Mouse (Mus musculus) midbrain, embryonic 15.5 days (tissue): Measurements from ENCODE around the gene Efnb3. TPM values are rescaled to one million over a fixed set of nuclear protein-coding genes. Genes with fewer than 3 reads are reported as not detected.

Experiments used
- ATAC-seq: fragments of 200-750 bp; cut with Nextera tagmentation; replicated peaks from 2 replicates; pipeline ENCODE4 v1.8.0; 2017; ENCODE audit warnings: moderate TSS enrichment
- H3K27ac ChIP-seq: fragments of 300-500 bp; sonication (generic); 2 replicates; pipeline ENCODE4 v1.5.1; 2015; ENCODE audit warnings: mild to moderate bottlenecking, inconsistent platforms
- H3K27me3 ChIP-seq: fragments of 300-500 bp; sonication (generic); replicated peaks from 2 replicates; pipeline ENCODE4 v1.6.1; 2015; ENCODE audit warnings: inconsistent platforms
- H3K36me3 ChIP-seq: fragments of 300-500 bp; sonication (generic); replicated peaks from 2 replicates; pipeline ENCODE4 v1.6.1; 2015; ENCODE audit warnings: inconsistent platforms
- H3K4me1 ChIP-seq: fragments of 300-500 bp; sonication (generic); 2 replicates; pipeline ENCODE4 v1.6.1; 2015; ENCODE audit warnings: inconsistent platforms
- H3K4me2 ChIP-seq: fragments of 300-500 bp; sonication (generic); 2 replicates; pipeline ENCODE4 v1.6.1; 2015; ENCODE audit warnings: inconsistent platforms, mild to moderate bottlenecking, moderate library complexity
- H3K4me3 ChIP-seq: fragments of 300-500 bp; sonication (generic); 2 replicates; pipeline ENCODE4 v1.5.1; 2015; ENCODE audit warnings: mild to moderate bottlenecking, inconsistent platforms
- H3K9ac ChIP-seq: fragments of 300-500 bp; sonication (generic); 2 replicates; pipeline ENCODE4 v1.6.1; 2015; ENCODE audit warnings: mild to moderate bottlenecking, inconsistent platforms
- H3K9me3 ChIP-seq: fragments of 300-500 bp; sonication (generic); 2 replicates; pipeline ENCODE4 v1.6.1; 2016; ENCODE audit warnings: inconsistent platforms
- WGBS: fragments of 180-500 bp; shearing (Covaris S2); methylation state at CpG from one replicate; pipeline ENCODE4 v1.1.7; 2015; ENCODE audit warnings: mixed read lengths; 5-methylcytosine and 5-hydroxymethylcytosine counted together
- polyA plus RNA-seq: library from polyadenylated mRNA; unstranded; fragments of >200 nt; fragmentation: Nextera tagmentation; extraction: Ambion mirVana; gene quantifications from 2 replicates; pipeline ENCODE4 v1.2.1, GENCODE M21; 2015

The Efnb3 gene
- polyA plus RNA-seq: 178 and 188 TPM in 2 replicates

DNA sequence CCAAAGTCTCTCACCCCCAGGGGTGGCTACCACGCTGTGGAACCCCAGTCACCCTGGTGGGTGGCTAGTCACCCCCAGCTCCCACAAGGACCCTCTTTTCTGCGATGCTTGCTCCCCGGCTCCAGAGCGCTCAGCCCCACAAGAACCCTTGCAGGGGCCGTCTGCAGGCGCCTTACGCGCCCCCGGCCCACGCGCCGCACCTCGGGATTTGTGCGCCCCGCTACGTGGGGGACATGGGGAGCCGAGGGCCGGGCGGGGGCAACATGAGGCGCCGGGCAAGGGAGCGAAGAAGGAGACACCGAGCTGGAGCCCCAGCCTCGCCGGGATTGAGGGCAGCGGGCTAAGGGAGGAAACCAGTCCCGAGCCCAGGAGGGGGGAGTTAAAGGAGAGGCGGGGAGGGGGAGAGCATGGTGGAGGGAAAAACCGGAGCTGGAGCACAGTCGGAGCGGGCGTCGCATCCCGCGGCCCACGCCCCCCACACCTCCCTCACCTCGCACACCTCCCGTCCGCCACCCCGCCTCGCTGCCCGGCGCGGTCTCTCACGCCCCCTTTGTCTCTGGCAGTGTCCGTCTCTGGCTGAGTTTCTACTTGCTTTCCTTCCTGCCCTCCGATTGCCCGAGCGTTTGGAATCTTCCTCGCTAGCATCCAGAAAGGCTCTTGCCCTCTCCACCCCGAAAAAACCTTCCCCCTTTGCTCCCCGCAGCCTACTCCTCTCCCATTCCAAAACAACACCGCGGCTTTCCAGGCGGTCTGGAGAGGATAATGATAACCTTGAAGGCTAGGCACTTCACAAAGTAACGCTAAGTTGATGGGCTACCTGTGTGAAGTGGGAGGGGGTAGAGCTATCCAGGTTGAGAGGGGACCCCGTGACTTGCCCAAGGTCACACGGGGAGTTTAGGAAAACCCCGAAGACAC is at the start of gene Efnb3:
Gene Efnb3, minus strand, starts transcription at position 355 of the 915 bp plus-strand sequence.
- H3K4me3 ChIP-seq: peak within 1 kb of the TSS; percentile 74
- peak within 1 kb of the TSS; percentile 84 for H3K27ac ChIP-seq
- no peaks in the 10 kb centered on the region for H3K27me3 ChIP-seq
- peaks cover 64% of the 10 kb centered on the region for H3K4me1 ChIP-seq
- H3K4me2 ChIP-seq: peak within 1 kb of the TSS; percentile 92
- WGBS: under 1% methylated on average over 58 of the region's 59 CpGs
- H3K36me3 ChIP-seq: no peaks in the 10 kb centered on the region; the same call in 1 of the 2 replicates
- peak; percentile 65 for ATAC-seq
- H3K9ac ChIP-seq: peak within 1 kb of the TSS; percentile 90
- H3K9me3 ChIP-seq: no peaks in the 10 kb centered on the region

DNA sequence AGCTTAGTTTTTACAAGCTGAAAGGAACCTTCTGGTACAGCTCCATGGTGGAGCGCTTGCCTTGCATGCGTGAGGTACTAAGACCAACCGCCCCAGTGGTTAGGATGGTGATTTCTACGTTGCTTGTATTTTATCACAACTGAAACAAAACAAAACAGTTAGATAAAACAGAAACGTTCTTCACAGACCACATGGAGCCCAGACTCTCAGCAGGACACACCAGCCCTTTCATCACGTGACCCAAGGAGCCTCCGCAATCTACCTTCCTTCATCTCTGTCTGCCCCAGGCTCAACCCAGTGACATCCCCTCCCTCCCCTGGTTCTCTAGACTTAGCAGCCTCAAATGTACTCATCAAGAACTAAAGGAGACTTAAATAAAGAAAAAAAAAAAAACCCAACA is 49.4 kb upstream of the Efnb3 start:
- ATAC-seq: no peak
- Histone ChIP-seq H3K4me3 (no peak overlapping the region), H3K9me3 (no peaks in the 10 kb centered on the region), H3K4me2 (no peak overlapping the region), H3K36me3 (no peaks in the 10 kb centered on the region), H3K9ac (no peak overlapping the region), H3K27me3 (no peaks in the 10 kb centered on the region), H3K4me1 (peaks cover 10% of the 10 kb centered on the region), H3K27ac (no peak overlapping the region)
- WGBS: 68% methylated on average over 7 of the region's 7 CpGs

DNA sequence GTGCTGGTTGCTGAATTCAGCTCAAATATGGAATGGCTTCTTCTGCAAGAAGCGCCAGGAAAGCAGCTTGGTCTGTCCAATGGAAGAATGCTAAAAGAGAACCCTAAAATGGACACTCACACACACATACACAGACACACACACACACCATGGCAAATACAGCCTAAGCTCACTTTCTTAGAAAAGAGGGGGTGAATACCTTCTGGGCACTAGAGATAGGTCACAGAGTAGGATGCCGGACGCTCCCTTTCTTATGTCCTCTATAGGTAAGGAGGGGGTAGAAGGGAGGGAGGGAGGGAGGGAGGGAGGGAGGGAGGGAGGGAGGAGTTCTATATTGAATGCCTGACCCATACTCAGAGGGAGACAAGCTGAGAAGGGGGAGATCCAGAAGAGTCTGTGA is 48.5 kb upstream of the Efnb3 start:
- no peak overlapping the region for H3K4me2 ChIP-seq
- no peak overlapping the region for H3K27ac ChIP-seq
- H3K9me3 ChIP-seq: no peaks in the 10 kb centered on the region
- ATAC-seq: no peak
- H3K9ac ChIP-seq: no peak overlapping the region
- H3K4me3 ChIP-seq: no peak overlapping the region
- WGBS: 87% methylated on average over 3 of the region's 3 CpGs
- H3K27me3 ChIP-seq: no peaks in the 10 kb centered on the region
- H3K4me1 ChIP-seq: peaks cover 19% of the 10 kb centered on the region
- no peaks in the 10 kb centered on the region for H3K36me3 ChIP-seq

DNA sequence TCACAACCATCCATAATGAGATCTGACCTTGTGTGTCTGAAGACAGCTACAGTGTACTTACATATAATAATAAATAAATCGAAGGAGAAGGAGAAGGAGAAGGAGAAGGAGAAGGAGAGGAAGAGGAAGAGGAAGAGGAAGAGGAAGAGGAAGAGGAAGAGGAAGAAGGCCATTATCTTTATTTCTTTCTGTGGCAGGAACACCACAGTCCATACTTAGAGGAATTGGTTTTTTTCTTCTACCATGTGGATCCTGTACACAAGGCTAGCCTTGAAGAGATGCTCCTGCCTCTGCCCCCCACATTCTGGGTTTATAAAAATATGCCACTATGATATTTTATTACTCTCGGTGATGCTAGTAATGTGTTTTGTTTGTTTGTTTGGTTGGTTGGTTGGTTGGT is 46.8 kb upstream of the Efnb3 start:
- Histone ChIP-seq H3K4me2 (no peak overlapping the region), H3K27me3 (no peaks in the 10 kb centered on the region), H3K4me1 (peaks cover 23% of the 10 kb centered on the region), H3K9ac (no peak overlapping the region), H3K4me3 (no peak overlapping the region), H3K36me3 (no peaks in the 10 kb centered on the region), H3K27ac (no peak overlapping the region), H3K9me3 (no peaks in the 10 kb centered on the region)
- ATAC-seq: no peak
- 87% methylated on average over 2 of the region's 2 CpGs for WGBS

DNA sequence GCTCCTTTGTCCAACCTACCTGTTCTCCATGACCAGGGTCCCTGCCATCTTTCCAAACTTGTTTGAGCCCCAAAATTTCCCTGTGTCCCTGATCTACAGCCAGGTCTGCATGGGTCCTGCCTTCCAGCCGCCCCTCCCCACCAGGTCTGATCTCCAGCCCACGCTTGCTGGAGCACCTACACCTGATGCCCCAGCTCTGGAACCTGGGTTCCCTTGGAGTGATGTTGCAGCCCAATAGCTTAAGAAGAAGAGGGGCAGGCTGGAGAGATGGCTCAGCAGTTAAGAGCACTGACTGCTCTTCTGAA is 46.4 kb upstream of the Efnb3 start:
- ATAC-seq: no peak
- 65% methylated on average over 2 of the region's 2 CpGs for WGBS
- H3K4me1 ChIP-seq: peaks cover 23% of the 10 kb centered on the region
- H3K4me2 ChIP-seq: peak overlapping the region; percentile 90
- H3K9ac ChIP-seq: no peak overlapping the region
- peak overlapping the region; percentile 79 for H3K4me3 ChIP-seq
- peaks cover 3% of the 10 kb centered on the region; the same call in 1 of the 2 replicates for H3K36me3 ChIP-seq
- H3K27me3 ChIP-seq: no peaks in the 10 kb centered on the region
- H3K27ac ChIP-seq: peak overlapping the region; percentile 81
- no peaks in the 10 kb centered on the region for H3K9me3 ChIP-seq

DNA sequence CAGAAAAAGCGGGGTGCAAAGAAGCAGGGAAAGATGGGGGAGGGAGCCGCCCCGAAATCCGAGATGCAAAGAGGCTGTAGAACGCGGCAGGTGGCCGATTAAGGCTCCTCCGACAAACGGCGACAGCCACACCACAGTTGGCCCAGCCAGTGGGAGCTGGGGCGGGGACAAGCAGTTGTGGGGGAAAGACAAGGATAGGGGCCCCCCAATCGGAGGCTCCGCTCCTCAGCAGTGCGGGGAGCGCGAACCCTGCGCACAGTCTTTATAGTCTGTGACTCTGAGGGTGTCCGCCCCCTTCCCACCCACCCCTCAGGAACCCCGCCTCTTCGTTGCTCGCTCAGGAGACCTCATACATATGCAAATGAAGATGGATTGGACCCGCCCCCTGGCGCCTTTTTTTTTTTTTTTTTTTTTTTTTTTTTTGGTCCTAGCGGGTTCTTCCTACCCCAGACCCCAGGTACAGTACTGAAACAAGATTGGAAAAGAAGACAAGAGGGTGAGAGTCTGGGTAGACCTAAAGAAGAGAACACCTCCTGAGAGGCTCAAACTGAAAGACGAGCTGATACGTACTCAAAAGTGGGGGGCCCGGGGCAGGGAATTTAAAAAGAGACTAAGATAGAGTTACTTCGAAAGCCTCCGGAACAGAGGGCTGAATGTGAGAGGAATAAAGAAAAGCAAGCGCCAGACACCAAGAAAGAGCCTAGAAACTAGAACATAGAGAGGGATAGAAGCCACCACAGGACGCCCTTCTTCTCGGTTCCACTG is 45.9 kb upstream of the Efnb3 start, which contains the start of gene Atp1b2:
Gene Atp1b2, minus strand, starts transcription at position 217 of the 765 bp plus-strand sequence.
- peaks cover 8% of the 10 kb centered on the region; the same call in 1 of the 2 replicates for H3K36me3 ChIP-seq
- WGBS: 2% methylated on average over 32 of the region's 32 CpGs
- peak within 1 kb of the TSS; percentile 90 for H3K4me2 ChIP-seq
- peak; percentile 93 for ATAC-seq
- H3K9ac ChIP-seq: peak within 1 kb of the TSS; percentile 75
- H3K27me3 ChIP-seq: no peaks in the 10 kb centered on the region
- no peaks in the 10 kb centered on the region for H3K9me3 ChIP-seq
- H3K27ac ChIP-seq: peak within 1 kb of the TSS; percentile 81
- peaks cover 23% of the 10 kb centered on the region for H3K4me1 ChIP-seq
- peak within 1 kb of the TSS; percentile 79 for H3K4me3 ChIP-seq

DNA sequence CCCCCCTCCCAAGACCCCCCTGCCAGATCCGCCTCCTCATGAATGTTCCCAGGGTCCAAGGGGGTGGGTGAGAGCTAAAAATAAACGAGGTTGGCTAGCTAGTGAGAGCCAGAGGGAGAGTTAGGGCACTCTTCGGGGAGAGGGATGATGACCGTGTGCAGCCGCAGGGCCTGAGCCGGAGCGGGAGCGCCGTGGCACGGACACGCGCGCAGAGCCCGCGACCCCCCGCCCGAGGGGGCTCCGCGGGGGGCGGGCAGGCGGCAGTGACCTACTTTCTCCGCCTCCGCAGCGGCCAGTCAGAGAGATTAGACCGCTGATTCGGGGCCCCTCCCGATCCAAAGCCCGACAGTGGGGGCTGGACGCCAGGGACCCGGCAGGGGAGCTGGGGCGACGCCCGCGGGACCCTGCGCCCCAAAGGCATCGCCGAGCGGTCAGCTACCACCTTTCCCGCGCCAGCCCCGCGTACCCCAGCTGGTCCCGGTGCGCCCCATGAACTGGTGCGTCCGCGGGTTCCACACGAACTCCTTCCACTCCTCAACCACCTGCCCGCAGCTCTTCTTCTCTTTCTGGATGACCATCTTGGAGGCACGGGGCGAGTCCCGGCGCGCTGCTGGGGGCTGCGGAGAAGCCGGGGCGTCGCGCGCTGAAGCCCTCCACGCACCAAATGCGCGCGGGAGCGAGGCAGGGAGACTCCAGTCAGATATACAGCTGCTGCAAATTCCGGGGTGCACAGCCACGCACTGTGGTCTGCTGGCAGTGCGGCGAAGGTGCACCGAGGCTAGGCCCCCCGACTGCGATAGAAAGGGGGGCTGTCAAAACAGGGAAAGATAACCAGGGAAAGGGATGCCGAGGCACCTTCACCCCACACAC is 45.0 kb upstream of the Efnb3 start:
- WGBS: under 1% methylated on average over 73 of the region's 73 CpGs
- H3K9me3 ChIP-seq: no peaks in the 10 kb centered on the region

DNA sequence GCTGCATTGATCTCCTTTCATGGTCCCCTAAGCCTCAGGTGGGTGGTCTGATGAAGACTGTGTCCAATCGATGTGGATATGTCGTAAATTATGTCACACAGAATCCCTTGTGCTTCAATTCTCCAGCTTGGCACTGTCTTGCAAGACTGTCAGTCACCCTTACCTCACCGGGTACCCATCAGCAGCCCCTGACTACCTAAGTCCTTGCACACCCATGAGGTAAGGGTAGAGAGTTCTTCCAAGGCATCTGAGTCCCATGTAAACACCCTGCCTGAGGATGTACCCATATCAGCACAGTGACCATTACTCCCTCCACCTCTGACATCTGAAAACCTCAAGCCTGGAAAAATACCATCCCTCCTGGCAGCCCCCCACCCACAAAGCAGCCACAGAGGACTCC is 44.3 kb upstream of the Efnb3 start:
- Histone ChIP-seq H3K36me3 (peaks cover 10% of the 10 kb centered on the region; the same call in 1 of the 2 replicates), H3K4me2 (peak overlapping the region; percentile 90), H3K4me1 (peaks cover 37% of the 10 kb centered on the region), H3K4me3 (peak overlapping the region; percentile 79), H3K27ac (peak overlapping the region; percentile 81), H3K9me3 (no peaks in the 10 kb centered on the region), H3K27me3 (no peaks in the 10 kb centered on the region), H3K9ac (peak overlapping the region; percentile 75)
- ATAC-seq: peak; percentile 53
- 46% methylated on average over 3 of the region's 3 CpGs for WGBS

More for the DNA sequence above, 45.0 kb upstream of the Efnb3 start:
- Histone ChIP-seq H3K4me2 (peak overlapping the region; percentile 90), H3K4me3 (peak overlapping the region; percentile 79), H3K36me3 (peaks cover 10% of the 10 kb centered on the region; the same call in 1 of the 2 replicates), H3K27ac (peak overlapping the region; percentile 81), H3K27me3 (no peaks in the 10 kb centered on the region), H3K9ac (peak overlapping the region; percentile 75), H3K4me1 (peaks cover 31% of the 10 kb centered on the region)
- ATAC-seq: peak; percentile 66

DNA sequence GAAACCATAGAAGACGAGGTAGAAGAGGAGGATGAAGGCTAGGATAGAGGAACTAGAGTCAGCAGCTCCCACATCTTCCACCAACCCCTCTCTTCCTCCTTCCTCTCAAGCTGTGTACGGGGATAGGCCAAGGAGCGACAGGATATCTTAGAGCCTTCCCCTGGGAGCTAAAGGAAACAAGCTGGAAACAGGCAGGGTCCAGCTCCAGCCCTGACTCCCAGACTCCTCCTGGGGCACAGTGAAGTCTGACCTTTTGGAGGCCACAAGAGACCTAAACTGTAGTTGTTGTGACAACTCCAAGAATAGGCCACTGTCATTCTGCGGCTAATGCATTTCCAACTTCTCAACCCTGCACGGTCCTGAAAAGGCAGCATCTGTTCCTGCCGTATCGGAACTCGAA is 43.5 kb upstream of the Efnb3 start:
- peak overlapping the region; percentile 79; the same call in 1 of the 2 replicates for H3K4me3 ChIP-seq
- WGBS: 85% methylated on average over 8 of the region's 8 CpGs
- no peak overlapping the region for H3K9ac ChIP-seq
- peaks cover 10% of the 10 kb centered on the region; the same call in 1 of the 2 replicates for H3K36me3 ChIP-seq
- peak overlapping the region; percentile 90 for H3K4me2 ChIP-seq
- no peak overlapping the region for H3K27ac ChIP-seq
- H3K9me3 ChIP-seq: no peaks in the 10 kb centered on the region
- H3K27me3 ChIP-seq: no peaks in the 10 kb centered on the region
- H3K4me1 ChIP-seq: peaks cover 39% of the 10 kb centered on the region
- no peak for ATAC-seq

DNA sequence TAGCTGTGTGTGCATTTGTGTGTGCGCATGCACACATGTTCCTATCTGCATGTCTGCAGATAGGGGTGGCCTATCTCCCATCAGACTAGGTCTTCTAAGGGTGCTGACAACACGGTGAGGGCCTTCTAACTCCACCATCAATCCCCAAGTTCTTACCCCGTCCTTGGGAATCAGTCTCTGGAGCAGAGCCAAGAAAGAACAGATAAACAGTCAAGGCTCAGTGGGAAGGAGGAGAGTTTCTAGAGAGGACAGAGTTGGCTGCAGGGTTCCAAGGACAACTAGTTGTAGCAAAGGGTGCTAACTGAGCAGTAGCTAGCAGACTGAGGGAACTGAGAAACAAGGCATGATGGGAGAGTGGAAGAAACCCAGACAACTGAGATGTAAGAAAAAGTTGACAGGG is 41.8 kb upstream of the Efnb3 start:
- Histone ChIP-seq H3K4me3 (no peak overlapping the region), H3K27me3 (no peaks in the 10 kb centered on the region), H3K4me1 (peaks cover 39% of the 10 kb centered on the region), H3K27ac (no peak overlapping the region), H3K9ac (no peak overlapping the region), H3K36me3 (peaks cover 10% of the 10 kb centered on the region; the same call in 1 of the 2 replicates), H3K4me2 (no peak overlapping the region), H3K9me3 (no peaks in the 10 kb centered on the region)
- 81% methylated on average over 3 of the region's 3 CpGs for WGBS
- no peak for ATAC-seq

DNA sequence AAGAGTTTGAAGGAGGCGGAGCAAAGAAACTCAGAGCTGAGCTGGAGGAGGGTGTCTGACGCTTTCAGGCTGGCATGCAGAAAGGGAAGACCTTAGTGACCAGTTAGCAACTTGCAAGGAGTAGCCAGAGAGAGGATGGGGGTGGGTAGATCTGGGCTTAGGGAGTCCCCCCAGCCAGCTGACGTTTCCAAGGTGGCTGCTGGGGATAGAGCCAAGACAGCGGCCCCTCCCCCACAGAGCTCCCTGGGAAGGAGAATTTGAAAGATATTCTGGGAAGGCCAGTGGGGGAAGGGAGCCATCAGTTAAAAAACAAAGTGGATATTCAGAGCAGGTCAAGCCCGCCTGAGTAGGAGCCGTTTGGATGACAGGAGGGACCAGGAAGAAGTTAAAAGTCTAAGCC is 40.1 kb upstream of the Efnb3 start:
- H3K9ac ChIP-seq: no peak overlapping the region
- no peak for ATAC-seq
- peaks cover 10% of the 10 kb centered on the region; the same call in 1 of the 2 replicates for H3K36me3 ChIP-seq
- no peak overlapping the region for H3K4me3 ChIP-seq
- no peaks in the 10 kb centered on the region for H3K9me3 ChIP-seq
- H3K27ac ChIP-seq: peak overlapping the region; percentile 45; the same call in 1 of the 2 replicates
- WGBS: 7% methylated on average over 6 of the region's 6 CpGs
- no peak overlapping the region for H3K4me2 ChIP-seq
- no peaks in the 10 kb centered on the region for H3K27me3 ChIP-seq
- peaks cover 34% of the 10 kb centered on the region for H3K4me1 ChIP-seq
